Mouse (Mus musculus) CH12.LX (cell line): ENCODE results near the gene Usp35. TPM values are rescaled to one million over a fixed set of nuclear protein-coding genes. Genes with fewer than 3 reads are reported as not detected.

Source experiments
- DNase-seq: peaks from one replicate; pipeline ENCODE4 v3.0.0-alpha.2; 2013; ENCODE audit errors: extremely low read depth
- H3K27ac ChIP-seq: 2 replicates; pipeline ENCODE4 v1.5.1; 2012; ENCODE audit warnings: low read depth, mild to moderate bottlenecking, control low read depth, moderate library complexity; ENCODE audit not compliant: insufficient read depth
- H3K27me3 ChIP-seq: replicated peaks from 2 replicates; pipeline ENCODE3; 2012; ENCODE audit warnings: inconsistent platforms
- H3K36me3 ChIP-seq, 2 experiments: replicated peaks in 1 of 2; 2 replicates each; pipeline versions ENCODE3 to v1.6.1; 2012; ENCODE audit warnings: inconsistent platforms in 1 of 2, low read length in 1 of 2, mild to moderate bottlenecking in 1 of 2, mixed read lengths in 1 of 2, moderate library complexity in 1 of 2; ENCODE audit not compliant: control insufficient read depth in 1 of 2, insufficient read depth in 1 of 2
- H3K4me1 ChIP-seq, 2 experiments: 2 replicates each; pipeline ENCODE4 v1.6.1; 2012; ENCODE audit warnings: inconsistent platforms in 1 of 2, moderate library complexity in 1 of 2; ENCODE audit not compliant: insufficient read depth in 2 of 2, control insufficient read depth in 1 of 2
- H3K4me2 ChIP-seq: 2 replicates; pipeline ENCODE4 v1.6.1; 2012; ENCODE audit warnings: low read depth, mild to moderate bottlenecking, control low read depth; ENCODE audit not compliant: poor library complexity, insufficient read depth, severe bottlenecking
- H3K4me3 ChIP-seq, 3 experiments: fragments of 150-350 bp in 1 of 3; sonication (generic) in 1 of 3; replicated peaks in 1 of 3; 2 replicates each; pipeline versions ENCODE3 to v1.5.1; 2011 to 2012; ENCODE audit warnings: low read depth in 2 of 3, low read length in 2 of 3, mild to moderate bottlenecking in 2 of 3, moderate library complexity in 2 of 3, control low read depth in 1 of 3, improper control_type of control experiment in 1 of 3, inconsistent platforms in 1 of 3, mixed read lengths in 1 of 3; ENCODE audit not compliant: poor library complexity in 1 of 3
- H3K79me2 ChIP-seq: replicated peaks from 2 replicates; pipeline ENCODE4 v1.6.1; 2012; ENCODE audit warnings: mild to moderate bottlenecking, moderate library complexity; ENCODE audit not compliant: control insufficient read depth, poor library complexity, insufficient read depth, severe bottlenecking; ENCODE audit errors: extremely low read depth
- H3K9ac ChIP-seq: 2 replicates; pipeline ENCODE4 v1.6.1; 2012; ENCODE audit warnings: low read depth, mild to moderate bottlenecking, control low read depth, moderate library complexity; ENCODE audit not compliant: insufficient read depth
- H3K9me3 ChIP-seq: replicated peaks from 2 replicates; pipeline ENCODE3; 2012; ENCODE audit warnings: low read length, inconsistent platforms, mixed read lengths
- BHLHE40 ChIP-seq: IDR thresholded peaks from 2 replicates; pipeline ENCODE4 v1.6.1; 2011; ENCODE audit warnings: mild to moderate bottlenecking, low read depth, low read length, improper control_type of control experiment
- CHD2 ChIP-seq: IDR thresholded peaks from 2 replicates; pipeline ENCODE4 v1.6.1; 2011; ENCODE audit warnings: low read length, improper control_type of control experiment
- CTCF ChIP-seq, 2 experiments: IDR thresholded peaks in 1 of 2; conservative IDR thresholded peaks in 1 of 2; 2 replicates each; pipeline ENCODE4 v1.5.1; 2011 to 2012; ENCODE audit warnings: low read depth in 2 of 2, low read length in 2 of 2, improper control_type of control experiment in 1 of 2, inconsistent platforms in 1 of 2, mild to moderate bottlenecking in 1 of 2, moderate library complexity in 1 of 2
- E2F4 ChIP-seq: IDR thresholded peaks from 2 replicates; pipeline ENCODE4 v1.6.1; 2011; ENCODE audit warnings: low read depth, low read length, improper control_type of control experiment; ENCODE audit not compliant: insufficient replicate concordance
- ELF1 ChIP-seq: IDR thresholded peaks from 2 replicates; pipeline ENCODE4 v1.6.1; 2014; ENCODE audit warnings: low read depth, mild to moderate bottlenecking, inconsistent platforms, low read length, improper control_type of control experiment
- EP300 ChIP-seq: IDR thresholded peaks from 2 replicates; pipeline ENCODE4 v1.6.1; 2011; ENCODE audit warnings: low read length, improper control_type of control experiment
- GABPA ChIP-seq: IDR thresholded peaks from 2 replicates; pipeline ENCODE4 v1.6.1; 2012; ENCODE audit warnings: low read depth, low read length, improper control_type of control experiment, inconsistent platforms; ENCODE audit not compliant: insufficient replicate concordance
- HCFC1 ChIP-seq: IDR thresholded peaks from 2 replicates; pipeline ENCODE4 v1.6.1; 2012; ENCODE audit warnings: low read depth, mild to moderate bottlenecking, inconsistent platforms, low read length, improper control_type of control experiment
- IRF4 ChIP-seq: IDR thresholded peaks from 2 replicates; pipeline ENCODE4 v1.6.1; 2014; ENCODE audit warnings: low read depth, mild to moderate bottlenecking, inconsistent platforms, low read length, improper control_type of control experiment
- JUN ChIP-seq: IDR thresholded peaks from 2 replicates; pipeline ENCODE4 v1.6.1; 2011; ENCODE audit warnings: low read depth, mild to moderate bottlenecking, low read length, improper control_type of control experiment, moderate library complexity; ENCODE audit not compliant: insufficient read depth
- JUND ChIP-seq: conservative IDR thresholded peaks from 2 replicates; pipeline ENCODE4 v1.6.1; 2011; ENCODE audit warnings: low read depth, low read length, improper control_type of control experiment
- KAT2A ChIP-seq: IDR thresholded peaks from 2 replicates; pipeline ENCODE4 v1.6.1; 2012; ENCODE audit warnings: low read length, improper control_type of control experiment, inconsistent platforms; ENCODE audit not compliant: insufficient replicate concordance
- MAX ChIP-seq: IDR thresholded peaks from 2 replicates; pipeline ENCODE4 v1.6.1; 2011; ENCODE audit warnings: low read length, improper control_type of control experiment
- MAZ ChIP-seq: IDR thresholded peaks from 2 replicates; pipeline ENCODE4 v1.6.1; 2012; ENCODE audit warnings: low read depth, mild to moderate bottlenecking, inconsistent platforms, low read length, improper control_type of control experiment, moderate library complexity
- MEF2A ChIP-seq: IDR thresholded peaks from 2 replicates; pipeline ENCODE4 v1.6.1; 2014; ENCODE audit warnings: low read depth, mild to moderate bottlenecking, inconsistent platforms, low read length, improper control_type of control experiment, borderline replicate concordance
- MYC ChIP-seq: IDR thresholded peaks from 2 replicates; pipeline ENCODE4 v1.6.1; 2011; ENCODE audit warnings: low read depth, mild to moderate bottlenecking, improper control_type of control experiment, low read length
- NRF1 ChIP-seq: IDR thresholded peaks from 2 replicates; pipeline ENCODE4 v1.6.1; 2014; ENCODE audit warnings: low read depth, mild to moderate bottlenecking, inconsistent platforms, low read length, improper control_type of control experiment, moderate library complexity
- PAX5 ChIP-seq: IDR thresholded peaks from 2 replicates; pipeline ENCODE4 v1.6.1; 2012; ENCODE audit warnings: low read length, inconsistent platforms, mixed read lengths
- POLR2A ChIP-seq: IDR thresholded peaks from 2 replicates; pipeline ENCODE4 v1.6.1; 2011; ENCODE audit warnings: low read depth, mild to moderate bottlenecking, improper control_type of control experiment, low read length
- POLR2AphosphoS2 ChIP-seq: IDR thresholded peaks from 2 replicates; pipeline ENCODE4 v1.6.1; 2011; ENCODE audit warnings: low read depth, low read length, improper control_type of control experiment
- RAD21 ChIP-seq: IDR thresholded peaks from 2 replicates; pipeline ENCODE4 v1.6.1; 2011; ENCODE audit warnings: low read depth, mild to moderate bottlenecking, low read length, improper control_type of control experiment, moderate library complexity
- RCOR1 ChIP-seq: conservative IDR thresholded peaks from 2 replicates; pipeline ENCODE4 v1.6.1; 2012; ENCODE audit warnings: low read depth, mild to moderate bottlenecking, inconsistent platforms, low read length, improper control_type of control experiment
- SMC3 ChIP-seq: IDR thresholded peaks from 2 replicates; pipeline ENCODE4 v1.6.1; 2011; ENCODE audit warnings: low read depth, low read length, improper control_type of control experiment
- TBP ChIP-seq: conservative IDR thresholded peaks from 2 replicates; pipeline ENCODE4 v1.6.1; 2011; ENCODE audit warnings: low read depth, low read length, improper control_type of control experiment
- TCF12 ChIP-seq: IDR thresholded peaks from 2 replicates; pipeline ENCODE4 v1.6.1; 2014; ENCODE audit warnings: low read depth, mild to moderate bottlenecking, inconsistent platforms, low read length, improper control_type of control experiment
- UBTF ChIP-seq: IDR thresholded peaks from 2 replicates; pipeline ENCODE4 v1.6.1; 2012; ENCODE audit warnings: low read depth, mild to moderate bottlenecking, inconsistent platforms, low read length, improper control_type of control experiment, moderate library complexity
- USF1 ChIP-seq: IDR thresholded peaks from 2 replicates; pipeline ENCODE4 v1.6.1; 2014; ENCODE audit warnings: low read depth, mild to moderate bottlenecking, inconsistent platforms, low read length, improper control_type of control experiment
- USF2 ChIP-seq: conservative IDR thresholded peaks from 2 replicates; pipeline ENCODE4 v1.6.1; 2011; ENCODE audit warnings: low read depth, low read length, improper control_type of control experiment
- ZC3H11A ChIP-seq: IDR thresholded peaks from 2 replicates; pipeline ENCODE4 v1.6.1; 2012; ENCODE audit warnings: low read depth, mild to moderate bottlenecking, inconsistent platforms, low read length, improper control_type of control experiment
- ZKSCAN1 ChIP-seq: IDR thresholded peaks from 2 replicates; pipeline ENCODE4 v1.6.1; 2012; ENCODE audit warnings: low read depth, inconsistent platforms, low read length, improper control_type of control experiment, borderline replicate concordance
- ZMIZ1 ChIP-seq: IDR thresholded peaks from 2 replicates; pipeline ENCODE4 v1.6.1; 2012; ENCODE audit warnings: low read depth, mild to moderate bottlenecking, inconsistent platforms, low read length, improper control_type of control experiment
- ZNF384 ChIP-seq: IDR thresholded peaks from 2 replicates; pipeline ENCODE4 v1.6.1; 2012; ENCODE audit warnings: low read depth, low read length, improper control_type of control experiment, inconsistent platforms
- dilution Hi-C: fragments of 300-500 bp; cut with MboI; formaldehyde crosslinking; loops from 2 replicates; pipeline ENCODE4 v1.14.3; 2020; ENCODE audit warnings: low sequenced_read_pairs; ENCODE audit not compliant: extremely low pct_unique_long_range_greater_than_20kb, extremely low pct_ligation_motif_present
- in situ Hi-C: fragments of 300-500 bp; cut with MboI; formaldehyde crosslinking; loops from 3 replicates; pipeline ENCODE4 v1.14.3; 2019; ENCODE audit warnings: low sequenced_read_pairs, low pct_ligation_motif_present, low pct_unique_long_range_greater_than_20kb, mixed read lengths
- polyA plus RNA-seq: library from polyadenylated mRNA; unstranded; fragments of >175 nt; gene quantifications from 2 replicates; pipeline ENCODE4 v1.2.1, GENCODE M21; 2012; ENCODE audit warnings: low read depth; ENCODE audit not compliant: insufficient read length
- total RNA-seq, 2 experiments: library from RNA; depleted of rRNA; stranded (reverse); fragments of 300-350 nt in 1 of 2; fragments of >200 nt in 1 of 2; gene quantifications; 2 replicates each; pipeline ENCODE4 v1.2.3; 2012 to 2014

Gene Usp35
- total and polyA plus RNA-seq, 3 experiments = 1.2 to 1.8 (median 1.3) TPM

- Histone ChIP-seq H3K36me3 (no peaks in the 10 kb centered on the region), H3K79me2 (no peaks in the 10 kb centered on the region), H3K9ac (no peak overlapping the region), H3K4me3 (no peak overlapping the region), H3K9me3 (no peaks in the 10 kb centered on the region), H3K27ac (no peak overlapping the region), H3K27me3 (no peaks in the 10 kb centered on the region), H3K4me1 (peaks cover 10 to 27% of the 10 kb centered on the region in 2 experiments; a peak in 3 of 4 replicates), H3K4me2 (no peak overlapping the region)
- no peak for DNase-seq
- dilution Hi-C loops = no loop called here
- TF ChIP-seq HCFC1 = no peak
- no peak for TF ChIP-seq CHD2
- no peak for TF ChIP-seq ELF1
- TF ChIP-seq TCF12 = no peak
- no peak for TF ChIP-seq MAX
- TF ChIP-seq SMC3 = no peak
- no peak for TF ChIP-seq JUN
- no peak for TF ChIP-seq RAD21
- no peak for TF ChIP-seq RCOR1
- in situ Hi-C loops = loop anchor here (10.0 kb wide), 2 partner anchors 214 to 324 kb away; partner anchors contain the start of gene Gab2
Measured at GRCm38 (mm10) chr7:97298943-97299342, 32.9 kb downstream of the Usp35 start.

- DNase-seq = peak; percentile 17
- Histone ChIP-seq H3K36me3 (no peaks in the 10 kb centered on the region), H3K9me3 (no peaks in the 10 kb centered on the region), H3K27me3 (no peaks in the 10 kb centered on the region), H3K79me2 (no peaks in the 10 kb centered on the region), H3K4me1 (peaks cover 10 to 27% of the 10 kb centered on the region in 2 experiments; a peak in 3 of 4 replicates), H3K4me3 (no peak overlapping the region), H3K9ac (no peak overlapping the region), H3K27ac (no peak overlapping the region), H3K4me2 (no peak overlapping the region)
- dilution Hi-C loops (no loop called here), in situ Hi-C loops (loop anchor here (10.0 kb wide), 2 partner anchors 213 to 323 kb away; partner anchors contain the start of gene Gab2)
- TF ChIP-seq ZKSCAN1 (no peak), HCFC1 (no peak), ELF1 (no peak), E2F4 (no peak), ZC3H11A (no peak), EP300 (peak; percentile 95), SMC3 (no peak), JUN (peak; percentile 89), UBTF (no peak), RCOR1 (peak; percentile 96), IRF4 (peak; percentile 95), KAT2A (no peak), ZMIZ1 (no peak), MYC (peak; percentile 38; the same call in 1 of the 2 replicates), USF1 (no peak), MAX (no peak), MAZ (0 out of 2 replicates have a peak, but pooled peaks have one; percentile 67), POLR2A (no peak), MEF2A (peak; percentile 74; the same call in 1 of the 2 replicates), POLR2AphosphoS2 (no peak), GABPA (no peak), PAX5 (no peak), ZNF384 (0 out of 2 replicates have a peak, but pooled peaks have one; percentile 32), USF2 (no peak), CHD2 (peak; percentile 66), BHLHE40 (peak; percentile 85), TBP (no peak), NRF1 (no peak), CTCF (conservative IDR thresholded peaks at IDR 0.05 in 1 of 2, IDR thresholded peaks at IDR 0.05 in 1 of 2; ENCODE audit: low read depth in 2 of 2, low read length in 2 of 2) (no peak), JUND (peak; percentile 87), RAD21 (no peak)
Measured at GRCm38 (mm10) chr7:97298279-97298678, 33.5 kb downstream of the Usp35 start.
